Mouse (Mus musculus): Measurements from ENCODE around the gene Pdzrn4.

Pdzrn4 gene

DNA sequence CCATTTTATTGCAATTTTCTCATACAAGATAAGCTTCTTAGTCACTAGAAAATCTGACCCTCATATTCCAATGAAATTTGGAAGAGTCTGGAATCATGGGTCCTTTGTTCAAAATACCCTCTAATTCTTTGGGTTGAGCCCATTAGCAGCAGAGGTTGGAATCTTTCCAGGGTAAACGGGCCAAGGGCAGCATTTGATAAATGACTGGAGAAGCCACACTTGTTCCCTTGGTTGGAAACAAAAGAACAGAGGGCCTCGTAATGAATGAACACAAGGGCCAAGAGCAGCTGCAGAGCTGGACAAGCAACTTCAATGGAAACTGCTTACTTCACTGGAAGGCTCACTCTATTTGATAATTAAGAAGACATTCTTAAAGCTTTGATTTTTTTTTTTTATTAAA lies 198.0 kb downstream of the Pdzrn4 start:
- DNase-seq = no peak

GRCm38 (mm10) chr15:92597011-92597780 lies 200.5 kb downstream of the Pdzrn4 start:
- DNase-seq = no peak

DNA sequence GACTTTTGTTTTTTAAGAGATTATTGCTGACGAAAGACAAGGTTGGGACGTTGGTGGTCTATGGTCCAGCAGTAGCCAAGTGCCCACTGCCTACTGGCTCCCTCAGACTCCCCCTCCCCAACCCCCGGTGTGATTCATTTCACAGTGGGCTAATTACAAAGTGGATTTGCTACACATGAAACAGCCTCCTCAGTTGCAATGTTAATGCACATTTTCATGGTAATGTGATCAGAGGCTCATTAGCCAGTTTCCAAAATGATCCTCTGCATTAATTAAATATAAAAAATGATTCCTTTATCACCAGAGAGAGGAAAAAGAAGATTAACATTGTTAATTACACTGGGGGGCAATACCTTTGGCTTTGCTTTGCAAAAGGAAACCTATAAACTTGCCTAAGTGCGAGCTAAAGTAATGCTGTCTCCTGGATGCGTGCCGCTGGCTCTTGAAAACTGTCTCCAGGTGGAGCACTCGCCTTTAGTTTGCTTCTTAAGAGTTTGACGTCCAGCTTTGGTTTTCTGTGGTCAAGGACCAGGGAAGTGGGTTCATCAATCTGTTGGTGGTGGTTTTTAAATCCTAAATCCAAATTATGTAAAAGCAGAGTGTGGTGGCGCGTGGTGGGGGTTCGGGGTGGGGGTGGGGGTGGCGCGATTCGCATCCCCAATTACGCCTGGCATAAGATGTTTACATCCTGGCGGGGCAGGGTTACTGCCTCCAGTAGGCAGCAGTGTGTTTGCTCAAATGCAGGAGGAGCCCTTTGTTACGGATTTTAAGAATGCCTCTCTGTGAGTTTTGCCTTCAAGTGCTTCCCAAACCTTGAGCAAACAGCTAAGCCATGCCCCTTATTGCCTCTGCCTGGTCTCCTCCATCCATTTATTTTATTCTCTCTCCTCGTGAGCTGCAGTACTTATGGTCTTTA lies 202.0 kb downstream of the Pdzrn4 start:
- no peak for DNase-seq

- DNase-seq = no peak
Observed at GRCm38 (mm10) chr15:92599381-92599780, 202.7 kb downstream of the Pdzrn4 start.

DNA sequence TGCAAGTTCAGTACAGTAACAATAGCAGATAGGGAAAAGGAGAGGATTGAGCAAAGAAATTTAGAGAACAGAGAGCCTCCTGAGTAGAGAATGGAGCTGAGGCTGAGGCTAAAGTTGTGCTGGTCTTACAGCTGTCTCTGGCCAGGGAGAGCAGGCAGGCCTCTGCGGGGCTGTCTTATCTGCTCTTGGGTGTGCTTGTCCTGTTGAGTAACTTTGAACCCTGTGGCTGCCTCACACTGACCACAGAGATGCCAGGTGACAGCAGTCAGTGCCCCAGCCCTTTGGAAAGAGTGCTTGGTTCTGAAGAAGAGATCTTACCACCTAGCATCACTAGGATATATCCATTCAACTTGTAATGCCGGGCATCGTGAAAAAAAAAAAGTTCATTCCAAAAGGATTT lies 214.2 kb downstream of the Pdzrn4 start:
- no peak for DNase-seq

- DNase-seq = no peak
Observed at GRCm38 (mm10) chr15:92612386-92612785, 215.7 kb downstream of the Pdzrn4 start.

- no peak for DNase-seq
Observed at GRCm38 (mm10) chr15:92613228-92613627, 216.5 kb downstream of the Pdzrn4 start.

- no peak for DNase-seq
Observed at GRCm38 (mm10) chr15:92621731-92622234, 225.1 kb downstream of the Pdzrn4 start.

DNA sequence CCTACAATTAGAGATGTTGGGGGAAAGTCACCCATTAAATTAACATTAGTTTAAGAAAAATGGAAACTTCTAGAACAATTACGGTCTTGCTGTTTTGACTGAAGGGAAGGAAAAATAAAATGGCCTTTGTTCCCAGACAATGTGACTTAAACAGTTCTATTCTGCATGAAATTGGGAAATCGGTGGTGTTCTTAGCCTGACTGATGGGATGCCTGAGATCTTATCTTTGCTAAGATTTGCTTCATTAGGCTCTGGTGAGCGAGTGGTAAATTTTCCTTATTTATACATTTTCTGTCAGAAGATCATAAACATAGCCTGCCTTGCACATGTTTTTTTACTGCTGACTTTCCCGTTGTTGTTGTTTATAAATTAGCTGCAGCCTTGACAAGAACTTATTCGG lies 225.6 kb downstream of the Pdzrn4 start:
- DNase-seq = no peak

GRCm38 (mm10) chr15:92629172-92629571 lies 232.5 kb downstream of the Pdzrn4 start:
- DNase-seq = no peak

- DNase-seq = no peak
Observed at GRCm38 (mm10) chr15:92634044-92634610, 237.4 kb downstream of the Pdzrn4 start.

GRCm38 (mm10) chr15:92640212-92641082 lies 243.8 kb downstream of the Pdzrn4 start:
- no peak for DNase-seq

DNA sequence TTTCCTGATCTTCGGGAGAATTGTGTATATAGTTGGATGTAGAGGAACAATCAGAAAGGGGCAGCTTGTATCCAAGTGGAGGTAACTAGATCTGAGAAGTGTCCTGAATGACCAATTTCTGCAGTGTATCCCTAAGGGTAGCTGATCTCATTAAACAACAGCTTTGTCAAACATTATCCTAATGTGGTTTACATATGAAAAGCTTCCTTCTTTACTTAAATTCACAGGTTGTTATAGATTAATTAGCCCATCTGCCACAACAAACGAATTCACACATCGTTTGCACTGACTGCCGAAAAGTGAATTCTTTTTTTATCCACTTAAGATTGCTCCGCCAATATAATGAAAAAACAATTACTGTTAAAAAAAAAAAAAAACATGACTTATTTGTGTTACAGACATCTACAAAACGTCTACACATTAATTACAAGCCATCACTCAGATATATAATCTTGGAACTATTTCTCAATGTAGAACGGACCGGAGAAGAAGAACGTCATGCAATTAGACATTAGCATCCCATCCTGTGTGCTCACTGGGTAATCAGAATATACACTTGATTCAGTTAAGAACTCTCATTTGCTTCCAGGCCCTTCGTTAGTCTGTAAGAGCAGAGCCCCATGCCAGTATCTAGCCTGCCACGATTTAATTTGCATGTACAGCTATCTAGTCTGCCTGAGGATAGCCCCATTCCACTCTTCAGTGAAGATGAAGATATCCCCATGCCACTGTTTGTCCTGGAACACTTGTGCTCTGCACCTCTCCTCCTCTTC lies 274.8 kb downstream of the Pdzrn4 start:
- no peak for DNase-seq

DNA sequence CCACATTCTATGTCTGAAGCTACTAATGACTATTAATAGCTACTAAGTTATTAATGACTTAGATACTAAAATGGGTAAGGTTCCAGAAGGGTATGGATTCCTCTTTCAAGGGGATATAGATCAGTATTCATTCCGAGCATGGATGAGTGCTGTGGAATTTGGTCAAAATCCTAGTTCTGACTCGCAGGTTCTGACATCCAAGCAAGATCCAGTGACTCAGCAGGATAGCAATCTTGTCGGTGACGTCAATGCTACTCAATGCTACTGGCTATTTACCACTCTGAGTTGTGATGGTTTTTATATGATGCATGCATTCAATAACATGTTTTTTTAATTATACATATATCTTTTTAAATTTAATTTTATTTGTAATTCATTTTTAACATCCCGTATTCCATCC lies 279.4 kb downstream of the Pdzrn4 start:
- no peak for DNase-seq

- no peak for DNase-seq
Observed at GRCm38 (mm10) chr15:92678377-92678776, 281.7 kb downstream of the Pdzrn4 start.

- no peak for DNase-seq
Observed at GRCm38 (mm10) chr15:92679541-92679940, 282.9 kb downstream of the Pdzrn4 start.

- DNase-seq = no peak
Observed at GRCm38 (mm10) chr15:92696276-92696956, 299.7 kb downstream of the Pdzrn4 start.

- DNase-seq = no peak
Observed at GRCm38 (mm10) chr15:92704146-92704545, 307.5 kb downstream of the Pdzrn4 start.

- DNase-seq = no peak
Observed at GRCm38 (mm10) chr15:92738676-92739075, 342.0 kb downstream of the Pdzrn4 start.

- DNase-seq = no peak
Observed at GRCm38 (mm10) chr15:92739887-92740286, 343.2 kb downstream of the Pdzrn4 start.

- DNase-seq = no peak
Observed at GRCm38 (mm10) chr15:92743624-92744023, 346.9 kb downstream of the Pdzrn4 start.
